Mouse (Mus musculus): ENCODE data around the gene Tmem217. TPM values are rescaled to one million over a fixed set of nuclear protein-coding genes. Genes with fewer than 3 reads are reported as not detected.

Gene Tmem217
- polyA plus RNA-seq (2016; fragmentation: Nextera tagmentation; extraction: Ambion mirVana): 1.3 and 1.5 TPM in 2 replicates

GRCm38 (mm10) chr17:29552162-29552732 lies at the start of gene Tmem217:
TSS of gene Tmem217 (minus strand) at chr17:29552385.
- Histone ChIP-seq H3K9me3 (no peaks in the 10 kb centered on the region), H3K36me3 (no peaks in the 10 kb centered on the region), H3K4me1 (peaks cover 47% of the 10 kb centered on the region), H3K27ac (no peak within 1 kb of the TSS), H3K4me3 (peak within 1 kb of the TSS; percentile 99; the same call in 1 of the 2 replicates), H3K27me3 (ENCODE audit: insufficient read depth, poor library complexity, severe bottlenecking) (no peaks in the 10 kb centered on the region)
- WGBS: 84% methylated on average over 5 of the region's 5 CpGs
- DNase-seq (ENCODE audit: low spot score): no peak

GRCm38 (mm10) chr17:29601391-29601790 lies 49.2 kb upstream of the Tmem217 start:
- Histone ChIP-seq H3K4me1 (peaks cover 22% of the 10 kb centered on the region), H3K4me3 (no peak overlapping the region)
- WGBS: 56% methylated on average over 4 of the region's 4 CpGs

GRCm38 (mm10) chr17:29599537-29599936 lies 47.4 kb upstream of the Tmem217 start:
- no peaks in the 10 kb centered on the region for H3K9me3 ChIP-seq
- H3K36me3 ChIP-seq: peaks cover 75% of the 10 kb centered on the region
- no peak overlapping the region for H3K27ac ChIP-seq
- H3K4me1 ChIP-seq: peaks cover 24% of the 10 kb centered on the region
- WGBS: 86% methylated on average over 8 of the region's 8 CpGs
- H3K4me3 ChIP-seq: no peak overlapping the region
- H3K27me3 ChIP-seq (ENCODE audit: insufficient read depth, poor library complexity, severe bottlenecking): no peaks in the 10 kb centered on the region
- DNase-seq (ENCODE audit: low spot score): no peak

More at GRCm38 (mm10) chr17:29601391-29601790, 49.2 kb upstream of the Tmem217 start:
- Histone ChIP-seq H3K27me3 (ENCODE audit: insufficient read depth, poor library complexity, severe bottlenecking) (no peaks in the 10 kb centered on the region), H3K27ac (no peak overlapping the region), H3K9me3 (no peaks in the 10 kb centered on the region), H3K36me3 (peaks cover 72% of the 10 kb centered on the region)
- DNase-seq (ENCODE audit: low spot score): no peak

- DNase-seq (ENCODE audit: low spot score): no peak
- H3K9me3 ChIP-seq: no peaks in the 10 kb centered on the region
- 94% methylated on average over 14 of the region's 14 CpGs for WGBS
- H3K4me1 ChIP-seq: peaks cover 24% of the 10 kb centered on the region
- H3K27ac ChIP-seq: no peak overlapping the region
- no peak overlapping the region for H3K4me3 ChIP-seq
- H3K36me3 ChIP-seq: peaks cover 72% of the 10 kb centered on the region
- H3K27me3 ChIP-seq (ENCODE audit: insufficient read depth, poor library complexity, severe bottlenecking): no peaks in the 10 kb centered on the region
Measured at GRCm38 (mm10) chr17:29599051-29599450, 46.9 kb upstream of the Tmem217 start.

GRCm38 (mm10) chr17:29596771-29597132 lies 44.6 kb upstream of the Tmem217 start:
- peak overlapping the region; percentile 3 for H3K27ac ChIP-seq

GRCm38 (mm10) chr17:29595891-29596770 lies 43.9 kb upstream of the Tmem217 start:
- Histone ChIP-seq H3K27me3 (ENCODE audit: insufficient read depth, poor library complexity, severe bottlenecking) (no peaks in the 10 kb centered on the region), H3K4me1 (peaks cover 20% of the 10 kb centered on the region), H3K27ac (peak overlapping the region; percentile 12; the same call in 1 of the 2 replicates), H3K36me3 (peaks cover 56% of the 10 kb centered on the region), H3K9me3 (no peaks in the 10 kb centered on the region), H3K4me3 (no peak overlapping the region)
- 81% methylated on average over 15 of the region's 15 CpGs for WGBS
- DNase-seq (ENCODE audit: low spot score): no peak

More at GRCm38 (mm10) chr17:29596771-29597132, 44.6 kb upstream of the Tmem217 start:
- no peak overlapping the region for H3K4me3 ChIP-seq
- no peaks in the 10 kb centered on the region for H3K9me3 ChIP-seq
- no peak for DNase-seq (ENCODE audit: low spot score)
- 88% methylated on average over 13 of the region's 13 CpGs for WGBS
- H3K36me3 ChIP-seq: peaks cover 53% of the 10 kb centered on the region
- H3K4me1 ChIP-seq: peaks cover 24% of the 10 kb centered on the region
- no peaks in the 10 kb centered on the region for H3K27me3 ChIP-seq (ENCODE audit: insufficient read depth, poor library complexity, severe bottlenecking)

GRCm38 (mm10) chr17:29589221-29589898 lies 37.2 kb upstream of the Tmem217 start:
- Histone ChIP-seq H3K4me1 (peaks cover 25% of the 10 kb centered on the region), H3K9me3 (no peaks in the 10 kb centered on the region), H3K27ac (peak overlapping the region; percentile 54), H3K27me3 (ENCODE audit: insufficient read depth, poor library complexity, severe bottlenecking) (no peaks in the 10 kb centered on the region), H3K4me3 (no peak overlapping the region), H3K36me3 (peaks cover 35% of the 10 kb centered on the region)
- WGBS: 62% methylated on average over 11 of the region's 11 CpGs
- DNase-seq (ENCODE audit: low spot score): no peak

- H3K27me3 ChIP-seq (ENCODE audit: insufficient read depth, poor library complexity, severe bottlenecking): no peaks in the 10 kb centered on the region
- H3K27ac ChIP-seq: no peak overlapping the region
- H3K4me3 ChIP-seq: no peak overlapping the region
- no peak for DNase-seq (ENCODE audit: low spot score)
- peaks cover 52% of the 10 kb centered on the region for H3K36me3 ChIP-seq
- H3K9me3 ChIP-seq: no peaks in the 10 kb centered on the region
- 77% methylated on average over 9 of the region's 9 CpGs for WGBS
- H3K4me1 ChIP-seq: peaks cover 25% of the 10 kb centered on the region
Measured at GRCm38 (mm10) chr17:29586921-29587320, 34.7 kb upstream of the Tmem217 start.

- Histone ChIP-seq H3K4me1 (peaks cover 23% of the 10 kb centered on the region), H3K9me3 (no peaks in the 10 kb centered on the region), H3K4me3 (no peak overlapping the region), H3K36me3 (peaks cover 61% of the 10 kb centered on the region), H3K27me3 (ENCODE audit: insufficient read depth, poor library complexity, severe bottlenecking) (no peaks in the 10 kb centered on the region), H3K27ac (no peak overlapping the region)
- WGBS: 85% methylated on average over 6 of the region's 6 CpGs
- no peak for DNase-seq (ENCODE audit: low spot score)
Measured at GRCm38 (mm10) chr17:29585446-29585845, 33.3 kb upstream of the Tmem217 start.

GRCm38 (mm10) chr17:29584737-29585136 lies 32.6 kb upstream of the Tmem217 start:
- 84% methylated on average over 3 of the region's 3 CpGs for WGBS

GRCm38 (mm10) chr17:29584306-29584705 lies 32.1 kb upstream of the Tmem217 start:
- 88% methylated on average over 5 of the region's 5 CpGs for WGBS
- H3K9me3 ChIP-seq: no peaks in the 10 kb centered on the region
- DNase-seq (ENCODE audit: low spot score): no peak
- peaks cover 69% of the 10 kb centered on the region for H3K36me3 ChIP-seq
- no peak overlapping the region for H3K4me3 ChIP-seq
- no peak overlapping the region for H3K27ac ChIP-seq
- H3K4me1 ChIP-seq: peaks cover 14% of the 10 kb centered on the region
- H3K27me3 ChIP-seq (ENCODE audit: insufficient read depth, poor library complexity, severe bottlenecking): no peaks in the 10 kb centered on the region

More at GRCm38 (mm10) chr17:29584737-29585136, 32.6 kb upstream of the Tmem217 start:
- H3K36me3 ChIP-seq: peaks cover 66% of the 10 kb centered on the region
- no peak overlapping the region for H3K4me3 ChIP-seq
- no peak overlapping the region for H3K27ac ChIP-seq
- no peaks in the 10 kb centered on the region for H3K27me3 ChIP-seq (ENCODE audit: insufficient read depth, poor library complexity, severe bottlenecking)
- H3K4me1 ChIP-seq: peaks cover 18% of the 10 kb centered on the region
- no peaks in the 10 kb centered on the region for H3K9me3 ChIP-seq
- DNase-seq (ENCODE audit: low spot score): no peak

GRCm38 (mm10) chr17:29583569-29583968 lies 31.4 kb upstream of the Tmem217 start:
- Histone ChIP-seq H3K36me3 (peaks cover 71% of the 10 kb centered on the region), H3K9me3 (no peaks in the 10 kb centered on the region), H3K4me3 (no peak overlapping the region), H3K27ac (no peak overlapping the region), H3K27me3 (ENCODE audit: insufficient read depth, poor library complexity, severe bottlenecking) (no peaks in the 10 kb centered on the region), H3K4me1 (peaks cover 8% of the 10 kb centered on the region)
- 81% methylated on average over 5 of the region's 5 CpGs for WGBS
- DNase-seq (ENCODE audit: low spot score): no peak

Data from heart, embryonic 10.5 days (tissue).